Mouse (Mus musculus): ENCODE results near the gene Poln.

Gene Poln

GRCm38 (mm10) chr5:34168950-34169891, at the start of gene Poln, which contains the start of gene Haus3:
Gene Poln, minus strand, starts transcription at chr5:34169448.
Gene Haus3, minus strand, starts transcription at chr5:34169527.
- DNase-seq (ENCODE audit: low spot score), result peak; percentile 96

GRCm38 (mm10) chr5:34218672-34219071, 49.4 kb upstream of the Poln start:
- DNase-seq (ENCODE audit: low spot score), result no peak

GRCm38 (mm10) chr5:34217756-34218155, 48.5 kb upstream of the Poln start:
- no peak for DNase-seq (ENCODE audit: low spot score)

GRCm38 (mm10) chr5:34216025-34216424, 46.8 kb upstream of the Poln start:
- no peak for DNase-seq (ENCODE audit: low spot score)

- DNase-seq (ENCODE audit: low spot score), result no peak
Observed at GRCm38 (mm10) chr5:34213659-34214058, 44.4 kb upstream of the Poln start.

- DNase-seq (ENCODE audit: low spot score), result peak; percentile 65
Observed at GRCm38 (mm10) chr5:34210279-34210678, 41.0 kb upstream of the Poln start.

GRCm38 (mm10) chr5:34207503-34207902, 38.3 kb upstream of the Poln start:
- DNase-seq (ENCODE audit: low spot score), result no peak

- DNase-seq (ENCODE audit: low spot score), result no peak
Observed at GRCm38 (mm10) chr5:34205788-34206187, 36.5 kb upstream of the Poln start.

- no peak for DNase-seq (ENCODE audit: low spot score)
Observed at GRCm38 (mm10) chr5:34204911-34205310, 35.7 kb upstream of the Poln start.

- DNase-seq (ENCODE audit: low spot score), result no peak
Observed at GRCm38 (mm10) chr5:34202006-34202405, 32.8 kb upstream of the Poln start.

GRCm38 (mm10) chr5:34201396-34201795, 32.1 kb upstream of the Poln start:
- DNase-seq (ENCODE audit: low spot score), result no peak

- DNase-seq (ENCODE audit: low spot score), result no peak
Observed at GRCm38 (mm10) chr5:34198615-34199014, 29.4 kb upstream of the Poln start.

- no peak for DNase-seq (ENCODE audit: low spot score)
Observed at GRCm38 (mm10) chr5:34197243-34197642, 28.0 kb upstream of the Poln start.

GRCm38 (mm10) chr5:34196423-34196822, 27.2 kb upstream of the Poln start:
- DNase-seq (ENCODE audit: low spot score), result no peak

- no peak for DNase-seq (ENCODE audit: low spot score)
Observed at GRCm38 (mm10) chr5:34195786-34196185, 26.5 kb upstream of the Poln start.

GRCm38 (mm10) chr5:34194975-34195662, 25.9 kb upstream of the Poln start:
- DNase-seq (ENCODE audit: low spot score), result no peak

- DNase-seq (ENCODE audit: low spot score), result no peak
Observed at GRCm38 (mm10) chr5:34194426-34194825, 25.2 kb upstream of the Poln start.

GRCm38 (mm10) chr5:34191843-34192242, 22.6 kb upstream of the Poln start:
- no peak for DNase-seq (ENCODE audit: low spot score)

GRCm38 (mm10) chr5:34191021-34191420, 21.8 kb upstream of the Poln start:
- peak; percentile 48 for DNase-seq (ENCODE audit: low spot score)

GRCm38 (mm10) chr5:34189521-34189920, 20.3 kb upstream of the Poln start:
- no peak for DNase-seq (ENCODE audit: low spot score)

- DNase-seq (ENCODE audit: low spot score), result no peak
Observed at GRCm38 (mm10) chr5:34188856-34189255, 19.6 kb upstream of the Poln start.

GRCm38 (mm10) chr5:34187601-34188316, 18.5 kb upstream of the Poln start, which contains the start of gene Mxd4:
Gene Mxd4, minus strand, starts transcription at chr5:34187720.
- DNase-seq (ENCODE audit: low spot score), result peak; percentile 97

All from ovary, postnatal 36 days (tissue).